Mouse (Mus musculus): ENCODE data around the gene Dst.
A peak's percentile ranks its signal among the peaks of the same experiment; 100 is the strongest.

The Dst gene

GRCm38 (mm10) chr1:34231041-34231440 is 323.0 kb downstream of the Dst start:
- DNase-seq (ENCODE audit: low spot score in 2 of 2), result no peak

GRCm38 (mm10) chr1:34236254-34236723 is 328.3 kb downstream of the Dst start:
- peak; percentile 29 to 51 for DNase-seq (ENCODE audit: low spot score in 2 of 2)

- no peak for DNase-seq (ENCODE audit: low spot score in 2 of 2)
Observed at GRCm38 (mm10) chr1:34237211-34237610, 329.2 kb downstream of the Dst start.

DNA sequence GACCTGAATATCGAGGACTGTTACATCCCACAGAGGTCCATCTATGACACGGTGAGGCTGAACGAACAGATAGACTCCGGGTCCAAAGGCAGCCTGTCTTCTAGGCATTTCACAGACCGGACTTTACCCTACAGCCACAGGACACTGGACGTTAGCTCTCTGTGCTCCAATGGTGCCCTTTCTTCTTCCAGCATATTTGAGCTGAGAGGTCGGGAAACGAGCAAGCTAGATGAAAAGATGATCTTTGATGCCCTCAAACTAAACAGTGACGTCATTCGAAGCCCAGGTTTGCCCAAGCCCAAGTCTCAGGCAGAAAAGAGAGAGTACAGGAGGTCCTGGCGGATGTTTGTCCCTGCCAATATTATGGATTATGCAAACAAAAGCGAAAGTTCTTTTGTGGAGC is 329.7 kb downstream of the Dst start:
- no peak for DNase-seq (ENCODE audit: low spot score in 2 of 2)

DNA sequence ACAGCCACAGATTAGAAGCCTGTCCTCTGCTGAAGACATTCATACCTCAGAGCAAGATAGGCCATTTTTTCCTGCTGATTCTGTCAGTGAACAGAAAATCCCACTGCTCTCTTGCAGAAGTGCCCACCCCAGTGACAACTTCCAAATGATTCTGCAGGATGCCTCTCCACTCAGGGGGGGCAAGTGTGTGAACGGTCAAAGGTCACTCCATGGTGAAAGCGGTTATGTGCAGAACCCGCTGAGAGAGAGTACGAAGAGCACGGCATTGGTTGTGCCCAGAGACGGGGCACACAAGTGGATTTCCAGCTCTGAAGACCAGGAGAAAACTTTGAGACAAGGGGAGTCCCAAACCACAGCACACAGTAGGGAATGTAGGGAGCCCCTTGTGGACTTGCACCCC is 330.2 kb downstream of the Dst start:
- DNase-seq (ENCODE audit: low spot score in 2 of 2), result no peak

DNA sequence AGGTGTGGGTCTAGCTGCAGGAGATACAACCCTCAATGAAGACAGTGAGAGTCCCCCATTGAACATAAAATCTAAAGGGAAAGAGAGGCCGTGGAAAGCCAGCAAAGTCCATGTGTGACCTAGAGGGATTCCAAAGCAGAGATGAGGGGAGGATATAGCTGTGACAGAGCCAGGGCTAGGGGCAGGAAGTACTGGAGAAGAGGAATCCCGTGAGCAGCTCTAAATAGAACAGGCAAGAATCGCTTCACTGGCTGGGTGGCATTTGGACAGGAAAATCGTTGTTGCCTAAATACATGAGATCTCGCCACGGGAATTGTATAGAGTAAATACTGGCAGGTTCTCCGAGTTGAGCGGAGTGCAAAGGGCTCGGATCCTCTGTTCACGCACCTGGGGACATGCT is 336.7 kb downstream of the Dst start:
- DNase-seq (ENCODE audit: low spot score in 2 of 2), result no peak

- DNase-seq (ENCODE audit: low spot score in 2 of 2), result no peak
Observed at GRCm38 (mm10) chr1:34245951-34246641, 338.1 kb downstream of the Dst start.

DNA sequence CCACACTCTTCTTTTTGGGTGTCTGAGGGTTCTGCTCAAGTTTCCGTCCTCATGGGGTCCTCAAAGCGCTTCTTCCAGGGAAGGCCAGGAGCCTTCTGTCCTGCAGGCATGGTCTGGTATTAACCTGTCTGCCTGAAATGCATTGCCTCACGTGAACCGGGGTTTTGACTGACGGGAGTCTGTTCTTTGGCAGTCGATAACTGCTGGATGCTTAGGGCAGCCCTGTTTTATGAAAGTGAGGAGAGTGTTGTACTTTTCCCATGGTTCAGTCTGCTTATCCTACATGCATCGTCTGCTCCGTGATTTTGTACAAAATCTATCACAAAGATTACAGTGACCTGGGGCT is 338.6 kb downstream of the Dst start:
- DNase-seq (ENCODE audit: low spot score in 2 of 2), result no peak

DNA sequence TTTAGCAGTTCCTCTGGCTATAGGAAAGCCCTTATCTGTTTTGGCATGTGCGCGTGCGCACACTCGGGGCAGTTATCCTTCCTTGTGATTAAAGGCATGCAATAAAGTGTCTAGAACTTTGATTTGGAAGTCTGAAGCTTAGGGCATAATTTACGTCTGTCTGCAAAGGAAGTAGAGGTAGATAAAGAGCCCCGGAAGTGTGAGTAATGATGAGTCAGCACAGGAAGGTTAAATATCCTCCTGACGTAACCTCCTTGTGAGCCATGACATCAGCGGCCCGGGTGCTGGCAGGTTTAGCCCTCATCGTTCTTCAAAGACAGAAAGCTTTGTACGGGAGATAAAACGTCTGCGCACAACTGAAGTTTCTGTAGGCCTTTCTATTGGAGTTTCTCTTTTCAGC is 343.1 kb downstream of the Dst start:
- no peak for DNase-seq (ENCODE audit: low spot score in 2 of 2)

- DNase-seq (ENCODE audit: low spot score in 2 of 2), result no peak
Observed at GRCm38 (mm10) chr1:34252267-34252666, 344.2 kb downstream of the Dst start.

DNA sequence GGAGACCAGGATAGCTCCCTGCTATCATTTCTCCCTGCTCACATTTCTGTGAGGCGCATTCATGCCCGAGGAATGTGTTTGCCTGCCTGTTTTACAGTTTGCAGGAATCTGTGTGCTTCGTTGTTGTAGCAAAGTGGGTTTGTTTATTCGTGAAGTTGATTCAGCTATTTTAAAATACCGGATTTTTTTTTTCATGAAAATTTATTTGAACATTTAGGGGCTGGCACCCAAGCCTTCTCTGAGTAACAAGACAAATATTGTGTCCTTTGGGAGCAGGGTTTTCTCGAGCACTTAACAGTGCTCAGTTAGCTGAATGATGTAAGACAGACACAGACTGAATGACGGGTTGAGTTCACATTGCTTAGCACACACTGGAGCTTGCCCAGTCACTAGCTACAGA is 345.9 kb downstream of the Dst start:
- no peak for DNase-seq (ENCODE audit: low spot score in 2 of 2)

DNA sequence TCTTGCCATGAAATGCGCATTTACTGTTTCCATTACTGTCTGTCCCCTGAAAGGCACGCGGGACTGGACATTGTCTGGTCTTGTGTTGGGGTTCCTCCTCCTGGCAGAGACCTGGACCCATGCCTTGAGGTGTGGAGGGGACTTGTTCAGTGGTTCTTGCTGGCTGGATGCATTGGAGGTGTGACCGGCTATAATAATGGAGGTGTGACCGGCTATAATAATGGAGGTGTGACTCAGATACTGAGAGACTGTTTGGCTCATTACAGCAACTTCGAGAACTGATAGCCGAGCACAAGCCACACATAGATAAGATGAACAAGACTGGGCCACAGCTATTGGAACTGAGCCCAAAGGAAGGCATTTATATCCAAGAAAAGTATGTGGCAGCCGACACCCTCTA is 351.9 kb downstream of the Dst start:
- peak in 1 of 2 experiments; percentile 14 for DNase-seq (ENCODE audit: low spot score in 2 of 2)

- DNase-seq (ENCODE audit: low spot score in 2 of 2), result no peak
Observed at GRCm38 (mm10) chr1:34261011-34261410, 353.0 kb downstream of the Dst start.

DNA sequence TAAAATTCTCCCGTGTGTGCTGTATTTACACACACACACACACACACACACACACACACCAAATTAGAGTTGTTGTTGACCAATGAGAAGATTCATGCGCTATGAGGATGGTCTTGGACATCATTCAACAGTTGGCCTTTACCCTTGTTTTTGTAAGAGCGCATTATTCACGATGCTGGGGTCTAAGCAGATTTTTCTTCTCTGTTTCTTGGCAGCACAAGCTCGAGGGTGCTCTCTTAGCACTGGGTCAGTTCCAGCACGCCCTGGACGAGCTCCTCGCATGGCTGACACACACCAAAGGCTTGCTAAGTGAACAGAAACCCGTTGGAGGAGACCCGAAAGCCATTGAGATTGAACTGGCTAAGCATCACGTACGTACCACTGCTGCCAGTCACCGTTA is 360.5 kb downstream of the Dst start:
- no peak for DNase-seq (ENCODE audit: low spot score in 2 of 2)

GRCm38 (mm10) chr1:34269578-34269977 is 361.6 kb downstream of the Dst start:
- no peak for DNase-seq (ENCODE audit: low spot score in 2 of 2)

DNA sequence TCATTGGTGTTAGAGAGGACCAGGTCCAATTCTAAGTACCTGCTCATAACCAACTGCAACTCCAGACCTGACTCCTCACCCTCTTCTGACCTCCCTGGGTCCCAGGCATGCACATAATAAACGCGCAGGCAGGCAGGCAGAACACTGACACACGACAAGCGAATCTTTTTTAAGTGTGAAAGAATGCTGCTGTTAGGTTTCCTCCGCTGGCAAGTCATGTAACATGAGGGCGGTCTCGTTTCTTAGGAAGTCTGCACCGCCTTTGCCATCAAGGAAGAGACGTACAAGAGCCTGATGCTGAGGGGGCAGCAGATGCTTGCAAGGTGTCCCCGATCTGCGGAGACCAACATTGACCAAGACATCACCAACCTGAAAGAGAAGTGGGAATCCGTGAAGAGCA is 365.9 kb downstream of the Dst start:
- no peak for DNase-seq (ENCODE audit: low spot score in 2 of 2)

GRCm38 (mm10) chr1:34275787-34276186 is 367.8 kb downstream of the Dst start:
- no peak for DNase-seq (ENCODE audit: low spot score in 2 of 2)

DNA sequence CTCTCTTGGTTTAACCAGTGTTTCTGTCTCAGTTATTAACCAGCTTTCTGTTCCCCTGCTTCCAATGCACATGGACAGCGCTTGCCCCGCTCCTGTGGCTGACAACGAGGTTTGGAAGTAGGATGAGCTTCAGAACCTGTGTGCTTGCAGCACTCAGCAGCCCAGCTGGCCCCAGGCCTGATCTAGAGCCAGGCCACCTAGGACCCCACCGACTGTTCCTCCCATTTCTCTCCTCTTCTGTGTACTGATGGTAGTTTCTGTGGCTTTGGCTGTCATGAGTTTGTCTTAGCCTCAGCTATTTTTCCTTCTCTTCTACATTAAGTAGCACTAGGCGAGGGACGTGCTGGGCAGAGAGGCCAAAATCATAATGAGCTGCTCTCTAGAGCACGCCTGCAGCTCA is 368.7 kb downstream of the Dst start:
- no peak for DNase-seq (ENCODE audit: low spot score in 2 of 2)

- DNase-seq (ENCODE audit: low spot score in 2 of 2), result no peak
Observed at GRCm38 (mm10) chr1:34277259-34277658, 369.2 kb downstream of the Dst start.

DNA sequence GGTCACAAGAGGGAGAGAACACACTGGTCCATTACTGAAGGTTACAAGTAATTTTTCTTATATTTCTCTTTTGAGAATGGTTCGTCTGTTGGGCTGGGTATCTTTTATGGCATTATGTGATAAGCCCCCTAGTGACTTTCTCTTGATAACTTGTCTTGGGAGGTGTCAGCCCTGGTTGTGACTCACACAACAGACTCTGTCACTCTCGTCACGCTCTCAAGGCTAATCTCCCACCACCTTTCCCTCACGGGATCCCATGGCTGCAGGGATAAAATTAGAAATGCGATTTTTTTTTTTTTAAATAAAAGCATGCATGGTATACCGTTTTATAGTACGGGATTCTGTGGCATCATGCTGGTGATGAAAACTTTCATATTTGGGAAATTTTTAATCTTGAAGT is 375.5 kb downstream of the Dst start:
- DNase-seq (ENCODE audit: low spot score in 2 of 2), result no peak

GRCm38 (mm10) chr1:34284979-34285378 is 377.0 kb downstream of the Dst start:
- DNase-seq (ENCODE audit: low spot score in 2 of 2), result peak in 1 of 2 experiments; percentile 18

- DNase-seq (ENCODE audit: low spot score in 2 of 2), result no peak
Observed at GRCm38 (mm10) chr1:34287731-34288130, 379.7 kb downstream of the Dst start.

GRCm38 (mm10) chr1:34288181-34288580 is 380.2 kb downstream of the Dst start:
- no peak for DNase-seq (ENCODE audit: low spot score in 2 of 2)

Measured in spleen, postnatal 36 days (tissue).